Mouse (Mus musculus) olfactory bulb, adult 2 months (tissue): ENCODE results near the gene Etnk1.

Experiments used
- CTCF ChIP-seq: fragments of 200-500 bp; IDR thresholded peaks from 2 replicates; pipeline ENCODE4 v1.5.1; 2012; ENCODE audit warnings: low read depth, mild to moderate bottlenecking, low read length, moderate library complexity; ENCODE audit not compliant: insufficient read depth
- POLR2A ChIP-seq: fragments of 200-500 bp; IDR thresholded peaks from 2 replicates; pipeline ENCODE4 v1.6.1; 2012; ENCODE audit warnings: mild to moderate bottlenecking, low read depth, low read length, moderate library complexity; ENCODE audit not compliant: insufficient read depth

GRCm38 (mm10) chr6:143193641-143194040 lies 26.6 kb downstream of the Etnk1 start:
- TF ChIP-seq POLR2A, result no peak
- no peak for TF ChIP-seq CTCF
